ENCODE assay signal across 9 mouse cellular contexts in genomic region chr14:33923168-33924070, GRCm38 (mm10). TPM values are rescaled to one million over a fixed set of nuclear protein-coding genes. Genes with fewer than 3 reads are reported as not detected.
DNase-seq lines count a peak whose midpoint lies in the region; ATAC-seq lines count a peak whose summit lies in the region.
"Had no signal": no experiment of that assay in that cellular context is flagged by ENCODE, and none has a peak within 500 bp of the region (broad histone marks: within the 10 kb centered on the region; RNA-seq: fewer than 3 reads in every experiment).

Gdf10 (plus strand) TSS chr14:33923587.

- peaks cover 80% of the 10 kb centered on the region for H3K27me3 ChIP-seq in heart, embryonic 11.5 days (ENCODE audit: control insufficient read depth, insufficient read depth, low read length)
- H3K27me3 ChIP-seq in liver, embryonic 16.5 days (ENCODE audit: control insufficient read depth, insufficient read depth, low read depth, low read length) = peaks cover 36% of the 10 kb centered on the region

- peak within 1 kb of the TSS; percentile 60 for H3K4me3 ChIP-seq in heart, embryonic 11.5 days (ENCODE audit: low read depth, low read length)
- H3K4me3 ChIP-seq in liver, embryonic 16.5 days (ENCODE audit: low read depth, low read length) = peak within 1 kb of the TSS; percentile 38

- H3K9me3 ChIP-seq in heart, embryonic 11.5 days (replicated peaks; ENCODE audit: control insufficient read depth, low read length) = no peaks in the 10 kb centered on the region
- H3K9me3 ChIP-seq in liver, embryonic 16.5 days (replicated peaks; ENCODE audit: control insufficient read depth, low read length) = no peaks in the 10 kb centered on the region

- H3K36me3 ChIP-seq in heart, embryonic 11.5 days (ENCODE audit: control insufficient read depth, insufficient read depth, low read length) = no peaks in the 10 kb centered on the region
- H3K36me3 ChIP-seq in liver, embryonic 16.5 days (ENCODE audit: control insufficient read depth, insufficient read depth) = no peaks in the 10 kb centered on the region

- H3K4me1 ChIP-seq in heart, embryonic 11.5 days (ENCODE audit: control insufficient read depth, insufficient read depth, low read length) = 0 out of 2 replicates have a peak, but pooled peaks cover 3% of the 10 kb centered on the region
- H3K4me1 ChIP-seq in liver, embryonic 16.5 days (ENCODE audit: control insufficient read depth, low read depth, low read length) = no peaks in the 10 kb centered on the region

- peak; percentile 55 for ATAC-seq in heart, embryonic 11.5 days (replicated peaks; ENCODE audit: insufficient number of reproducible peaks, low FRiP score, low TSS enrichment)
- ATAC-seq in liver, embryonic 16.5 days (ENCODE audit: low read depth) = peak; percentile 19; the same call in 1 of the 2 replicates
- no peak for ATAC-seq in erythroid progenitor cell, adult 5-6 weeks (replicated peaks; ENCODE audit: low FRiP score, poor library complexity, severe bottlenecking)

- WGBS in heart, embryonic 11.5 days (ENCODE audit: insufficient replicate concordance) = 1% methylated on average over 59 of the region's 85 CpGs
- 1% methylated on average over 72 of the region's 85 CpGs for WGBS in liver, embryonic 16.5 days (ENCODE audit: insufficient replicate concordance)

- no peak within 1 kb of the TSS for H3K27ac ChIP-seq in heart, embryonic 11.5 days (ENCODE audit: low read depth, low read length)
- H3K27ac ChIP-seq in liver, embryonic 16.5 days (ENCODE audit: low read length) = no peak within 1 kb of the TSS

- H3K4me2 ChIP-seq in heart, embryonic 11.5 days = peak within 1 kb of the TSS; percentile 99
- H3K4me2 ChIP-seq in liver, embryonic 16.5 days (ENCODE audit: low read depth, low read length) = peak within 1 kb of the TSS; percentile 47

- peak within 1 kb of the TSS; percentile 52 for H3K9ac ChIP-seq in heart, embryonic 11.5 days (ENCODE audit: low read depth, low read length)
- H3K9ac ChIP-seq in liver, embryonic 16.5 days (ENCODE audit: low read depth, low read length) = no peak within 1 kb of the TSS

- peak; percentile 30 to 43 for DNase-seq in heart, adult 18-20 months
- DNase-seq in heart, adult 8-10 months (ENCODE audit: low spot score) = no peak
- DNase-seq in embryo, embryonic 10 days (ENCODE audit: low spot score) = peak; percentile 46
- DNase-seq in kidney, postnatal 14 days = peak; percentile 42
- peak; percentile 62 for DNase-seq in retina, embryonic 14.5 days (ENCODE audit: low spot score)

RNA-seq across cellular contexts. Expression of gene Gdf10, which starts in this region (rescaled TPM):
- 1 to 10 TPM in 1 of 2 experiments, under 1 TPM in 1; 0.87 to 1.1 TPM for total RNA-seq in heart, adult 18-20 months (2021)
- 1 to 10 TPM in 1 of 4 experiments, under 1 TPM in 3; 0.52 to 1.5 (median 0.78) TPM for total RNA-seq in heart, adult 8-10 months (2022)
- polyA plus RNA-seq in heart, embryonic 11.5 days (2014; fragmentation: Nextera tagmentation; extraction: Ambion mirVana) = 2.1 and 2.2 TPM in 2 replicates
- polyA plus RNA-seq in liver, embryonic 16.5 days (2015; fragmentation: Nextera tagmentation; extraction: Ambion mirVana) = 5.3 and 6.3 TPM in 2 replicates
- total RNA-seq in erythroid progenitor cell, adult 5-6 weeks (2015; ENCODE audit: low replicate concordance) = not detected in 2 replicates
- not detected in 2 replicates for total RNA-seq in erythroid progenitor cell, adult 5-6 weeks (2017; ENCODE audit: low replicate concordance)
- total RNA-seq: neutrophil, adult 5-6 weeks had no signal
